8 mouse cellular contexts compared by ENCODE assay signal in the genomic region with DNA sequence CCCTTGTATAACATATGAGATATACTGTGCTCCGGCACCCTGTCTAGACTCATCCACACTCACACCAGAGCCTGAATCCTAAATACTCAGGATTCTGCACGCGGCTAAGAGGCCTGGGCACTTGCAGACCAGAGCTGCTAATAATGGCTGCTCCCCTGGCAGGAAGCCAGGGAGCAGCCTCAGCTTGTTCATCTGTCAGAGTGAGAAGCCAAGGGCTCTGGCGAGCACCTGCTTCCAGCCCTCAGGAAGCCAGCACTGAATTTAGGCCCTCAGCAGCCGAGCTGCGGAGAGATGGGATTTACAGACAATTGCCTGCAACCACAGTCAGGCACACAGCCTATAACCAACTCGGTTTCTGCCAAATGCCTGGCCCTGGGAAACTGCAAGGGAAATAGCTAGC. TPM values are rescaled to one million over a fixed set of nuclear protein-coding genes. Genes with fewer than 3 reads are reported as not detected.
DNase-seq lines count a peak whose midpoint lies in the region; ATAC-seq and TF ChIP-seq lines count a peak whose summit lies in the region.

No protein-coding gene starts in this region.

- H3K27me3 ChIP-seq in kidney, adult 2 months (replicated peaks; ENCODE audit: control insufficient read depth, insufficient read depth, low read length): no peaks in the 10 kb centered on the region; the same call in 1 of the 2 replicates
- H3K27me3 ChIP-seq in kidney, embryonic 14.5 days (ENCODE audit: control insufficient read depth, insufficient read depth, low read length): no peaks in the 10 kb centered on the region
- H3K27me3 ChIP-seq in hindbrain, embryonic 12.5 days: no peaks in the 10 kb centered on the region
- H3K27me3 ChIP-seq in midbrain, embryonic 15.5 days (replicated peaks): no peaks in the 10 kb centered on the region

- H3K4me3 ChIP-seq in kidney, adult 2 months (ENCODE audit: insufficient read depth, low read depth, low read length): no peak overlapping the region
- no peak overlapping the region for H3K4me3 ChIP-seq in kidney, embryonic 14.5 days (ENCODE audit: low read length)
- no peak overlapping the region for H3K4me3 ChIP-seq in hindbrain, embryonic 12.5 days
- H3K4me3 ChIP-seq in midbrain, embryonic 15.5 days: no peak overlapping the region

- no peaks in the 10 kb centered on the region for H3K9me3 ChIP-seq in kidney, embryonic 14.5 days (ENCODE audit: control insufficient read depth, low read length)
- H3K9me3 ChIP-seq in hindbrain, embryonic 12.5 days (replicated peaks): no peaks in the 10 kb centered on the region
- H3K9me3 ChIP-seq in midbrain, embryonic 15.5 days: no peaks in the 10 kb centered on the region

- 70% methylated on average over 7 of the region's 7 CpGs for WGBS in kidney, adult 2 months
- WGBS in kidney, embryonic 14.5 days: 77% methylated on average over 7 of the region's 7 CpGs
- 36% methylated on average over 7 of the region's 7 CpGs for WGBS in hindbrain, embryonic 12.5 days
- 29% methylated on average over 7 of the region's 7 CpGs for WGBS in midbrain, embryonic 15.5 days

- no peak overlapping the region for H3K4me2 ChIP-seq in kidney, embryonic 14.5 days (replicated peaks; ENCODE audit: low read depth, low read length)
- no peak overlapping the region for H3K4me2 ChIP-seq in hindbrain, embryonic 12.5 days (replicated peaks)
- H3K4me2 ChIP-seq in midbrain, embryonic 15.5 days: no peak overlapping the region

- no peak for ATAC-seq in kidney, embryonic 14.5 days (ENCODE audit: low FRiP score, low TSS enrichment)
- peak; percentile 94 for ATAC-seq in cerebellum, adult (ENCODE audit: insufficient number of reproducible peaks, low FRiP score, low TSS enrichment)
- ATAC-seq in hindbrain, embryonic 12.5 days (ENCODE audit: low FRiP score): peak; percentile 82
- ATAC-seq in midbrain, embryonic 15.5 days (replicated peaks): peak; percentile 83

- DNase-seq in kidney, adult 2 months: peak; percentile 4
- peak; percentile 37 to 46 for DNase-seq in frontal cortex, postnatal 14 days (ENCODE audit: low spot score in 2 of 2)
- DNase-seq in spleen, adult 12 weeks (ENCODE audit: low spot score): no peak
- DNase-seq in embryo, embryonic 10 days (ENCODE audit: low spot score): no peak

- no peaks in the 10 kb centered on the region for H3K36me3 ChIP-seq in kidney, adult 2 months (ENCODE audit: control insufficient read depth, insufficient read depth, low read length)
- no peaks in the 10 kb centered on the region for H3K36me3 ChIP-seq in kidney, embryonic 14.5 days (ENCODE audit: control insufficient read depth, insufficient read depth, low read length)
- no peaks in the 10 kb centered on the region for H3K36me3 ChIP-seq in hindbrain, embryonic 12.5 days
- no peaks in the 10 kb centered on the region for H3K36me3 ChIP-seq in midbrain, embryonic 15.5 days (replicated peaks)

- H3K27ac ChIP-seq in kidney, adult 2 months (ENCODE audit: insufficient read depth, low read depth, low read length): no peak overlapping the region
- no peak overlapping the region for H3K27ac ChIP-seq in kidney, embryonic 14.5 days (ENCODE audit: low read depth, low read length)
- H3K27ac ChIP-seq in hindbrain, embryonic 12.5 days: peak overlapping the region; percentile 81
- peak overlapping the region; percentile 55 for H3K27ac ChIP-seq in midbrain, embryonic 15.5 days

- no peak for TF ChIP-seq CTCF in kidney, adult 2 months (conservative IDR thresholded peaks at IDR 0.05; ENCODE audit: insufficient read depth, insufficient read length, low read depth, low read length)

- H3K4me1 ChIP-seq in kidney, adult 2 months (ENCODE audit: control insufficient read depth, insufficient read depth, low read length): no peaks in the 10 kb centered on the region
- H3K4me1 ChIP-seq in kidney, embryonic 14.5 days (ENCODE audit: control insufficient read depth, insufficient read depth, low read length): peaks cover 5% of the 10 kb centered on the region; the same call in 1 of the 2 replicates
- peaks cover 19% of the 10 kb centered on the region for H3K4me1 ChIP-seq in hindbrain, embryonic 12.5 days
- H3K4me1 ChIP-seq in midbrain, embryonic 15.5 days: peaks cover 13% of the 10 kb centered on the region

- TF ChIP-seq POLR2A in kidney, adult 2 months (IDR thresholded peaks at IDR 0.05; ENCODE audit: low read depth, low read length): no peak

- H3K9ac ChIP-seq in kidney, embryonic 14.5 days (ENCODE audit: low read depth, low read length): no peak overlapping the region
- no peak overlapping the region for H3K9ac ChIP-seq in hindbrain, embryonic 12.5 days
- H3K9ac ChIP-seq in midbrain, embryonic 15.5 days: no peak overlapping the region

RNA-seq across cellular contexts. Expression of gene Nfib, which starts 15.3 kb away (rescaled TPM):
- 15.6 and 17.6 TPM in 2 replicates for polyA plus RNA-seq in kidney, adult 2 months (2012; rRNA removed)
- polyA plus RNA-seq in kidney, embryonic 14.5 days (2014; fragmentation: Nextera tagmentation; extraction: Ambion mirVana): 32.5 and 36.0 TPM in 2 replicates
- 58.4 and 63.1 TPM in 2 replicates for polyA plus RNA-seq in hindbrain, embryonic 12.5 days (2016; fragmentation: Nextera tagmentation; extraction: Ambion mirVana)
- polyA plus RNA-seq in midbrain, embryonic 15.5 days (2015; fragmentation: Nextera tagmentation; extraction: Ambion mirVana): 52.4 and 52.8 TPM in 2 replicates

Comparison
In these comparisons a context has a peak if more than half of its experiments do, and no peak if none do; other contexts are left out.
1. DNase-seq: peak in kidney, adult 2 months (single experiment) and frontal cortex, postnatal 14 days (2 of 2); none in spleen, adult 12 weeks (single experiment) and embryo, embryonic 10 days (single experiment).
2. H3K27ac ChIP-seq: peak in hindbrain, embryonic 12.5 days (single experiment) and midbrain, embryonic 15.5 days (single experiment); none in kidney, adult 2 months (single experiment) and kidney, embryonic 14.5 days (single experiment).